ENCODE assay signal across 8 mouse cellular contexts in genomic region chr3:57845786-57846661, GRCm38 (mm10). TPM values are rescaled to one million over a fixed set of nuclear protein-coding genes. Genes with fewer than 3 reads are reported as not detected.
DNase-seq lines count a peak whose midpoint lies in the region; ATAC-seq and TF ChIP-seq lines count a peak whose summit lies in the region.

No protein-coding gene starts in this region.

- H3K9ac ChIP-seq in lung, embryonic 16.5 days (ENCODE audit: low read length) = peak overlapping the region; percentile 87
- H3K9ac ChIP-seq in heart, embryonic 14.5 days (ENCODE audit: low read length) = peak overlapping the region; percentile 89

- intact Hi-C loops in left cerebral cortex, postnatal 25 days (cut with DNase I) = loop anchor here (1.0 to 10.0 kb wide), 7 partner anchors 37 to 649 kb away; partner anchors contain the start of gene Tsc22d2

- H3K27ac ChIP-seq in lung, embryonic 16.5 days (ENCODE audit: low read length) = no peak overlapping the region
- peak overlapping the region; percentile 100 for H3K27ac ChIP-seq in cortical plate, adult 2 months (ENCODE audit: insufficient read depth, low read length)
- peak overlapping the region; percentile 57 to 89 for H3K27ac ChIP-seq in heart, embryonic 14.5 days (replicated peaks in 1 of 2; ENCODE audit: control insufficient read depth in 1 of 2, insufficient read depth in 1 of 2, low read depth in 2 of 2, low read length in 2 of 2)

- H3K36me3 ChIP-seq in lung, embryonic 16.5 days (ENCODE audit: control insufficient read depth, insufficient read depth, low read length) = peaks cover 4% of the 10 kb centered on the region; the same call in 1 of the 2 replicates
- peaks cover 31% of the 10 kb centered on the region for H3K36me3 ChIP-seq in heart, embryonic 14.5 days (ENCODE audit: control insufficient read depth, insufficient read depth, low read length)

- no peak for ATAC-seq in lung, embryonic 16.5 days (ENCODE audit: low read depth)
- no peak for ATAC-seq in heart, embryonic 14.5 days (ENCODE audit: insufficient number of reproducible peaks, insufficient read depth, low FRiP score, low read depth)

- TF ChIP-seq POLR2A in cortical plate, adult 2 months (IDR thresholded peaks at IDR 0.05; ENCODE audit: extremely low read depth, insufficient read depth, low read length) = peak; percentile 14; the same call in 1 of the 2 replicates

- no peak for TF ChIP-seq CTCF in cortical plate, adult 2 months (IDR thresholded peaks at IDR 0.05; ENCODE audit: extremely low read depth, insufficient read depth, low read length)

- peak overlapping the region; percentile 88 for H3K4me2 ChIP-seq in lung, embryonic 16.5 days (ENCODE audit: low read depth, low read length)
- peak overlapping the region; percentile 71 for H3K4me2 ChIP-seq in heart, embryonic 14.5 days (ENCODE audit: low read length)

- H3K9me3 ChIP-seq in lung, embryonic 16.5 days (ENCODE audit: control insufficient read depth, low read length) = no peaks in the 10 kb centered on the region
- H3K9me3 ChIP-seq in heart, embryonic 14.5 days (ENCODE audit: control insufficient read depth, low read length) = no peaks in the 10 kb centered on the region

- peaks cover 10% of the 10 kb centered on the region for H3K4me1 ChIP-seq in lung, embryonic 16.5 days (replicated peaks; ENCODE audit: control insufficient read depth, insufficient read depth, low read length)
- H3K4me1 ChIP-seq in cortical plate, adult 2 months (ENCODE audit: control insufficient read depth, insufficient read depth, low read length) = peaks cover 4% of the 10 kb centered on the region
- peaks cover 2 to 11% of the 10 kb centered on the region in 2 experiments; a peak in 3 of 4 replicates for H3K4me1 ChIP-seq in heart, embryonic 14.5 days (ENCODE audit: control insufficient read depth in 2 of 2, insufficient read depth in 2 of 2, low read length in 2 of 2)

- H3K4me3 ChIP-seq in lung, embryonic 16.5 days (ENCODE audit: low read length) = peak overlapping the region; percentile 98
- H3K4me3 ChIP-seq in cortical plate, adult 2 months (ENCODE audit: insufficient read depth, low read length) = peak overlapping the region; percentile 56
- peak overlapping the region; percentile 99; a peak in 3 of 4 replicates for H3K4me3 ChIP-seq in heart, embryonic 14.5 days (ENCODE audit: control insufficient read depth in 1 of 2, insufficient read depth in 1 of 2, low read depth in 1 of 2, low read length in 2 of 2)

- H3K27me3 ChIP-seq in lung, embryonic 16.5 days (ENCODE audit: control insufficient read depth, insufficient read depth, low read depth, low read length) = no peaks in the 10 kb centered on the region
- H3K27me3 ChIP-seq in heart, embryonic 14.5 days (ENCODE audit: control insufficient read depth, insufficient read depth, low read length) = no peaks in the 10 kb centered on the region

- no peak for DNase-seq in lung, postnatal 4 days
- DNase-seq in left cerebral cortex, postnatal 25 days (ENCODE audit: low spot score in 2 of 2) = peak; percentile 44 to 62
- DNase-seq in neural tube, embryonic 10.5 days (ENCODE audit: extremely low spot score, low spot score) = peak; percentile 28
- no peak for DNase-seq in ovary, postnatal 14 days (ENCODE audit: low spot score)
- DNase-seq in urinary bladder, postnatal 25 days (ENCODE audit: low spot score) = no peak

- 14% methylated on average over 11 of the region's 11 CpGs for WGBS in lung, embryonic 16.5 days
- WGBS in heart, embryonic 14.5 days = 18% methylated on average over 11 of the region's 11 CpGs

RNA-seq across cellular contexts. Expression of gene Pfn2, which starts 1.9 kb away (rescaled TPM):
- polyA plus RNA-seq in lung, embryonic 16.5 days (2015; fragmentation: Nextera tagmentation; extraction: Ambion mirVana) = 65.1 and 71.3 TPM in 2 replicates
- 548 and 551 TPM in 2 replicates for polyA plus RNA-seq in cortical plate, adult 2 months (2012; rRNA removed)
- 49.0 and 56.5 TPM in 2 replicates for polyA plus RNA-seq in heart, embryonic 14.5 days (2014; fragmentation: Nextera tagmentation; extraction: Ambion mirVana)
- total RNA-seq in left cerebral cortex, postnatal 25 days (2021) = 100 to 1,000 TPM; 496 to 526 TPM

Comparison
In these comparisons a context has a peak if more than half of its experiments do, and no peak if none do; other contexts are left out.
1. DNase-seq: peak in left cerebral cortex, postnatal 25 days (2 of 2) and neural tube, embryonic 10.5 days (single experiment); none in lung, postnatal 4 days (0 of 2), ovary, postnatal 14 days (single experiment) and urinary bladder, postnatal 25 days (single experiment).
2. Peak in every context shown above with its lines, with median percentiles within 50 percentile points of each other: H3K4me3 ChIP-seq.